ENCODE assay signal across 8 mouse cellular contexts in genomic region chr3:108256719-108257637, GRCm38 (mm10). TPM values are rescaled to one million over a fixed set of nuclear protein-coding genes. Genes with fewer than 3 reads are reported as not detected.
DNase-seq lines count a peak whose midpoint lies in the region; ATAC-seq and TF ChIP-seq lines count a peak whose summit lies in the region.

Psma5 (plus strand) TSS chr3:108256926.

- TF ChIP-seq CTCF in heart, adult 2 months (IDR thresholded peaks at IDR 0.05), result no peak

- H3K9ac ChIP-seq in embryonic facial prominence, embryonic 14.5 days (ENCODE audit: low read depth, low read length), result peak within 1 kb of the TSS; percentile 95
- peak within 1 kb of the TSS; percentile 79 for H3K9ac ChIP-seq in heart, adult 2 months (ENCODE audit: low read depth, low read length)
- peak within 1 kb of the TSS; percentile 96 for H3K9ac ChIP-seq in limb, embryonic 13.5 days
- H3K9ac ChIP-seq in midbrain, embryonic 16.5 days (ENCODE audit: low read depth, low read length), result peak within 1 kb of the TSS; percentile 85

- peak within 1 kb of the TSS; percentile 44; the same call in 1 of the 2 replicates for H3K27ac ChIP-seq in embryonic facial prominence, embryonic 14.5 days (replicated peaks; ENCODE audit: low read depth, low read length)
- peak within 1 kb of the TSS; percentile 67 for H3K27ac ChIP-seq in heart, adult 2 months
- no peak within 1 kb of the TSS for H3K27ac ChIP-seq in limb, embryonic 13.5 days
- no peak within 1 kb of the TSS for H3K27ac ChIP-seq in midbrain, embryonic 16.5 days (ENCODE audit: low read length)

- intact Hi-C loops in heart, adult 2 months (cut with DNase I), result loop anchor here (5.0 kb wide), 1 partner anchor 45 kb away; the partner anchor contains the start of gene Atxn7l2

- peak within 1 kb of the TSS; percentile 88 for H3K4me2 ChIP-seq in embryonic facial prominence, embryonic 14.5 days (ENCODE audit: low read depth, low read length)
- peak within 1 kb of the TSS; percentile 83 for H3K4me2 ChIP-seq in limb, embryonic 13.5 days (replicated peaks)
- peak within 1 kb of the TSS; percentile 90 for H3K4me2 ChIP-seq in midbrain, embryonic 16.5 days (ENCODE audit: low read length)

- TF ChIP-seq POLR2A in heart, adult 2 months (IDR thresholded peaks at IDR 0.05; ENCODE audit: insufficient read depth, low read depth, low read length), result peak; percentile 70

- ATAC-seq in embryonic facial prominence, embryonic 14.5 days (ENCODE audit: low read depth), result peak; percentile 100
- peak; percentile 99 for ATAC-seq in limb, embryonic 13.5 days (ENCODE audit: low FRiP score, low read depth)
- ATAC-seq in midbrain, embryonic 16.5 days, result peak; percentile 100

- H3K79me2 ChIP-seq in heart, adult 2 months (replicated peaks; ENCODE audit: control insufficient read depth, insufficient read depth, low read length), result peaks cover 3% of the 10 kb centered on the region; the same call in 1 of the 2 replicates

- H3K4me3 ChIP-seq in embryonic facial prominence, embryonic 14.5 days (ENCODE audit: low read depth, low read length), result peak within 1 kb of the TSS; percentile 98
- peak within 1 kb of the TSS; percentile 68 for H3K4me3 ChIP-seq in heart, adult 2 months
- peak within 1 kb of the TSS; percentile 99 for H3K4me3 ChIP-seq in limb, embryonic 13.5 days
- peak within 1 kb of the TSS; percentile 99 for H3K4me3 ChIP-seq in midbrain, embryonic 16.5 days (ENCODE audit: low read depth, low read length)

- H3K27me3 ChIP-seq in embryonic facial prominence, embryonic 14.5 days (replicated peaks; ENCODE audit: control insufficient read depth, insufficient read depth, low read length), result no peaks in the 10 kb centered on the region
- no peaks in the 10 kb centered on the region for H3K27me3 ChIP-seq in heart, adult 2 months (ENCODE audit: control insufficient read depth, insufficient read depth, low read length)
- no peaks in the 10 kb centered on the region for H3K27me3 ChIP-seq in limb, embryonic 13.5 days
- no peaks in the 10 kb centered on the region for H3K27me3 ChIP-seq in midbrain, embryonic 16.5 days (ENCODE audit: control insufficient read depth, insufficient read depth, low read depth, low read length)

- H3K9me3 ChIP-seq in embryonic facial prominence, embryonic 14.5 days (ENCODE audit: control insufficient read depth, low read length), result no peaks in the 10 kb centered on the region
- H3K9me3 ChIP-seq in limb, embryonic 13.5 days, result no peaks in the 10 kb centered on the region
- no peaks in the 10 kb centered on the region for H3K9me3 ChIP-seq in midbrain, embryonic 16.5 days (replicated peaks; ENCODE audit: control insufficient read depth, low read length, poor library complexity, severe bottlenecking)

- peaks cover 4% of the 10 kb centered on the region for H3K36me3 ChIP-seq in embryonic facial prominence, embryonic 14.5 days (ENCODE audit: control insufficient read depth, insufficient read depth, low read length)
- H3K36me3 ChIP-seq in heart, adult 2 months (ENCODE audit: control insufficient read depth, insufficient read depth, low read length), result peaks cover 5% of the 10 kb centered on the region
- peaks cover 8% of the 10 kb centered on the region for H3K36me3 ChIP-seq in limb, embryonic 13.5 days
- H3K36me3 ChIP-seq in midbrain, embryonic 16.5 days (ENCODE audit: control insufficient read depth, insufficient read depth, low read length), result peaks cover under 1% of the 10 kb centered on the region; the same call in 1 of the 2 replicates

- peaks cover 10% of the 10 kb centered on the region for H3K4me1 ChIP-seq in embryonic facial prominence, embryonic 14.5 days (ENCODE audit: control insufficient read depth, insufficient read depth, low read length)
- H3K4me1 ChIP-seq in heart, adult 2 months (ENCODE audit: control insufficient read depth, insufficient read depth, low read length), result peaks cover 2% of the 10 kb centered on the region
- H3K4me1 ChIP-seq in limb, embryonic 13.5 days, result peaks cover 26% of the 10 kb centered on the region
- peaks cover 24% of the 10 kb centered on the region for H3K4me1 ChIP-seq in midbrain, embryonic 16.5 days (ENCODE audit: control insufficient read depth, insufficient read depth, low read length)

- under 1% methylated on average over 67 of the region's 79 CpGs for WGBS in embryonic facial prominence, embryonic 14.5 days
- under 1% methylated on average over 79 of the region's 79 CpGs for WGBS in heart, adult 2 months
- under 1% methylated on average over 78 of the region's 79 CpGs for WGBS in limb, embryonic 13.5 days
- WGBS in midbrain, embryonic 16.5 days, result under 1% methylated on average over 78 of the region's 79 CpGs

- DNase-seq in 3T3-L1 (ENCODE audit: low read depth, low spot score), result peak; percentile 100
- DNase-seq in adrenal gland, postnatal 4 days (ENCODE audit: low spot score in 2 of 2), result peak; percentile 86 to 94
- DNase-seq in embryonic facial prominence, embryonic 14.5 days (ENCODE audit: low spot score), result peak; percentile 99
- peak; percentile 89 to 95 for DNase-seq in heart, adult 2 months
- peak; percentile 96 for DNase-seq in kidney, adult 8-10 months
- DNase-seq in spleen, postnatal 10 days (ENCODE audit: low spot score in 2 of 2), result peak; percentile 89 to 97

- TF ChIP-seq EP300 in heart, adult 2 months (IDR thresholded peaks at IDR 0.05; ENCODE audit: insufficient read depth, low read depth, low read length), result no peak

RNA-seq across cellular contexts. Expression of gene Psma5, which starts in this region (rescaled TPM):
- 100 to 1,000 TPM in 1 of 2 experiments, 10 to 100 TPM in 1; 99.9 to 102 TPM for total RNA-seq in adrenal gland, postnatal 4 days (2021)
- polyA plus RNA-seq in embryonic facial prominence, embryonic 14.5 days (2014; fragmentation: Nextera tagmentation; extraction: Ambion mirVana), result 303 and 324 TPM in 2 replicates
- 10 to 100 TPM; 48.1 to 49.9 TPM for total RNA-seq in heart, adult 2 months (2021)
- polyA plus RNA-seq in heart, adult 2 months (2012; rRNA removed), result 42.4 and 75.5 TPM in 2 replicates
- 318 and 331 TPM in 2 replicates for polyA plus RNA-seq in limb, embryonic 13.5 days (2015; fragmentation: Nextera tagmentation; extraction: Ambion mirVana)
- 220 and 238 TPM in 2 replicates for polyA plus RNA-seq in midbrain, embryonic 16.5 days (2015; fragmentation: Nextera tagmentation; extraction: Ambion mirVana)

Comparison
In these comparisons a context has a peak if more than half of its experiments do, and no peak if none do; other contexts are left out.
1. H3K27ac ChIP-seq: peak in embryonic facial prominence, embryonic 14.5 days (single experiment) and heart, adult 2 months (single experiment); none in limb, embryonic 13.5 days (single experiment) and midbrain, embryonic 16.5 days (single experiment).
2. Peak in every context shown above with its lines, with median percentiles within 50 percentile points of each other: DNase-seq, ATAC-seq, H3K4me2 ChIP-seq, H3K4me3 ChIP-seq and H3K9ac ChIP-seq.